Mouse (Mus musculus) erythroblast, embryonic 14.5 days (primary cell): ENCODE measurements around the gene Rtcb.

Experiments
- GATA1 ChIP-seq: IDR thresholded peaks from 2 replicates; pipeline ENCODE4 v1.6.1; 2012; ENCODE audit warnings: low read length, inconsistent platforms, mixed read lengths
- TAL1 ChIP-seq: IDR thresholded peaks from 3 replicates; pipeline ENCODE4 v1.6.1; 2012; ENCODE audit warnings: low read length, inconsistent platforms, mixed read lengths

- TF ChIP-seq GATA1 (no peak), TAL1 (no peak)
These were observed 5.7 kb downstream of the Rtcb start for GRCm38 (mm10) chr10:85951765-85952443.
